Mouse (Mus musculus) small intestine, adult 2 months (tissue): ENCODE measurements around the gene Asic2.

Experiments used
- CTCF ChIP-seq: fragments of 200-500 bp; IDR thresholded peaks from 2 replicates; pipeline ENCODE4 v1.5.1; 2012; ENCODE audit warnings: low read depth, mild to moderate bottlenecking, control low read depth, inconsistent platforms, low read length, moderate library complexity, mixed read lengths; ENCODE audit not compliant: insufficient replicate concordance, insufficient read length; ENCODE audit errors: extremely low read depth
- POLR2A ChIP-seq: fragments of 200-500 bp; IDR thresholded peaks from 2 replicates; pipeline ENCODE4 v1.6.1; 2012; ENCODE audit warnings: low read depth, mild to moderate bottlenecking, control low read depth, inconsistent platforms, low read length, moderate library complexity

- no peak for TF ChIP-seq CTCF
- no peak for TF ChIP-seq POLR2A
Observed at GRCm38 (mm10) chr11:81014776-81015175, 953.5 kb downstream of the Asic2 start.
